Mouse (Mus musculus) ovary, postnatal 36 days (tissue): Measurements from ENCODE around the gene Lgsn.

Experiments
- DNase-seq: peaks from one replicate; pipeline ENCODE4 v3.0.0; 2022; ENCODE audit warnings: low spot score, mixed read lengths

Lgsn gene

DNA sequence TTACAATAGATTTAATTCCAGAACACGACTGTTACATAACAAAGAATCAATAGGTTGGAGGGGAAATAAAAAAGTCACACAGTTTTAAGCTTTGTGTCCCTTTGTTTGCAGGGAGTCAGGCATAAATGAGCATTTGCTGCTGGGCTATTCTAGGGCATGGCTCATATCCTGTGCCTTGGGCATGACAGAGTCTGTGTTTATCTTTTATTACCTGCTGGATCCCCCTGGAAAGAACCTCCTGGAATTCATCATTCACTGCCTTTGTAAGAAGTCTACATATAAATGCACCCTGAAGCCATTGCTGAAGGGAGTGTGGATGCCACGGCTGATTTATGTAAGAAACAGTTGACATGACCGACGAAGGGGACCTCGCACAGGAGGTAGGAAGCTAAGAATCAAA is at the start of gene Lgsn:
Gene Lgsn, plus strand, starts transcription at position 301 of the 400 bp plus-strand sequence.
- DNase-seq, result no peak

GRCm38 (mm10) chr1:31138387-31138786 is 37.8 kb upstream of the Lgsn start:
- DNase-seq, result no peak

- DNase-seq, result no peak
Measured at GRCm38 (mm10) chr1:31142288-31143094, 33.7 kb upstream of the Lgsn start.

DNA sequence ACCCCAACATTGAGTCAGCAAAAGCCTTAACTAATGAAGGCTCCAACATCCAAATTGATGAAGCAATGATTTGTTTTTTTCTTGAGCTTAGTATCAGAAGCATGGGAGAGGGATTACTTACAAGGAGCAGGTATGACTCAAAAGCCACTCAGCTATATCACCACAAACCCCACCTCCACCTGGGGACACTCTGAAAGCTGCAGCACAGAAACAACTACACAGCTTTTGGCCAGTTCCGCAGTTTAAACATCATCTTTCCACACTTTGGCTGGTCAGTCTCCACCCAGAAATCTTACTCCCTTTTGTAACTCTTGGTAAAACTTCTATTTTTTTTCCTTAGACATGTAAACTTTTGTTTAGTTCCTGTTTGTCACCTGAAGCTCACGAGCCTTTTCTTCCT is 32.6 kb upstream of the Lgsn start:
- DNase-seq, result no peak

DNA sequence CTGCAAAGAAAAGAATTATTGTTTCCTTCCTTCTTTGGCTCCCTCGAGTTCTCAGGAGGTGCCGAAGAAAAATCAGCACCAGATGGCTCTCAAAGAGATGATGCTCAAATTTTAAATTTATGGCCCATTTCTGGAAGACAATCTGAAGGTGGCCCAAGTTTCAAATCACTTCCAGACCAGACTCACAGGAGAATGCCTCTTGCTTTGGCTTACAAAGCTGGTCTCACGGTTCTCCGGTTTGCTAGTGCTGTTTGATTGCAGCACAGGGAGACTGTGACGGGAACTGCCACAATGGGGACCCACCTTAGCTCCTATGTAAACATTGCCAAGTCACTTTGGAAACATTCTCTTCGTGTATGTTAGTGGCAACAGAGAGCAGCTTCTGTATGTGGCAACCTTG is 26.5 kb upstream of the Lgsn start:
- no peak for DNase-seq

- DNase-seq, result no peak
Measured at GRCm38 (mm10) chr1:31150546-31150945, 25.7 kb upstream of the Lgsn start.

DNA sequence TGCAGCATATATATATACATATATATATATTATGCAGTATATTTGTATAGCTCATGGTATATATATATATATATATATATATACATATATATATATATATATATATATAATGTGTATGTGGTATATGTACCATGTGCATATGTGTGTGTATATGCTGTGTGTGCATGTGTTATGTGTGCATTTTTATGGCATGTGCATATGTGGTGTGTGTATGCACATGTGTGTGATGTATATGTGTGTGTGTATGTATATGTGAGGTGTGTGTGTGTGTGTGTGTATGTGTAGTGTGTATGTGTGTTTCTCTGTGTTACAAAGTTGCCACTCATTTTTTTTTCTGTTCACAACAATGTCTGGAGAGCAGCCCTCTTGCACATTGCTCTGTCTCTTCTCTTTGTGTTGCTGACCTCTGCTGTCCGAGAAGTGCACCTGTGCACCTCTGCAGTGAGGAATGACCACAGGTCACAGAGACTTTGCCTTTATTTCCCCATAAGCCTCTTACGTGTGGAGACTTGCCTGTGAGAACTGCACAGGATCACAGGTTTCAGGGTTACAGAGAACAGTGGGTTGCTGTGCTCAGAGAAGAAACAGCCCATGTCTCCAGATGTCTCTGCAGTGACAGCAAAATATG is 23.3 kb upstream of the Lgsn start:
- no peak for DNase-seq

- DNase-seq, result peak; percentile 26
Measured at GRCm38 (mm10) chr1:31153793-31154349, 22.3 kb upstream of the Lgsn start.

DNA sequence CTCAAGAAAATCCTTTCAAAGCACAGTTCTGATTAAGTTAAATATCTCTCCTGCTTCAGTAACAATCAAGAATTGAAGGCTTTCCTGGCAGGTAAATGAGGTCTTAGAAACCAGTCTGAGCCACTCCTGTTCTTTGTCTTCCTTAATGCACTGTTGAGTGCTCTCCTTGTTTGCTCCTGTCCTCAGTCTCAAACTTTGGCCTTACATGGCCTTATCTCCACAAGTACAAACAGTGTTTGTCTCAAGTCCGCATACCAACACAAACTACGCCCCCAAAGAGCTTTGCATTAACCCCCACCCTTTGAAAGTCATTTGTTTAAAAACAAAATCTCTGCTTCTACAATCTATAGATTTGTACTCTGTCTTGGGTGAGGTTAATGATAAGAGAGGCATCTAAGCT is 20.0 kb upstream of the Lgsn start:
- DNase-seq, result no peak

- no peak for DNase-seq
Measured at GRCm38 (mm10) chr1:31156884-31157283, 19.3 kb upstream of the Lgsn start.

DNA sequence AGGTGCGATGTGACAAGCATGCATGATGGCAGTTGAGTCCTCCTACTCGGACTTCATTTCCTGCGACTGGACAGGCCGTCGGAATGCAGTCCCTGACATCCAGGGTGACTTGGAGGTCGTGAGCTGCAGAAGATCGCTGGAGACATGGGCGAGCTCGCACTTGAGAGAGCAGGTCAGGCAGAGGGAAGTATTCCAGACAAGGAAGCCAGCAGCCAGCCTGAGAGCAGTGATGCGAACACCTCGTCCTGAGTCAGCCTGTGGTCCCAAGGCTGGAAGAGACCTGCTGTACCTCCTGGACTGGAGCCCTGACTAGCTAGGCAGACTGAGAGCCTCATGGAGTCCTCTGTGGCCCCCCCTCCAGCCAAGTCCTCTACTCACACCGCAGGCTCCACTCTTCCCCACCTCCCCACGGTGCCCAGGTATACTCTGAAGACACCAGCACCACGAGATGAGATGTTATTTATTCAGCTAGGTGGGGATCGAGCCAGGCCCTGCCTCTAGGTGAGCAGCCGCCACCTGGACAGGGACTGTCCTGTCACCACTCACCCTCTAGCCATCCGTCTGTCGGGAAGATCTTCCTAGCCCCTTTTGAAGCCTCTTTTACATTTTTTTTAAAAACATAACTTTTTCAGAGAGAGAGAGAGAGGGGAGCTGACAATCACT is 11.5 kb upstream of the Lgsn start:
- DNase-seq, result no peak

- DNase-seq, result no peak
Measured at GRCm38 (mm10) chr1:31165326-31166121, 10.7 kb upstream of the Lgsn start.

- DNase-seq, result no peak
Measured at GRCm38 (mm10) chr1:31175401-31175800, 800 bp upstream of the Lgsn start.

DNA sequence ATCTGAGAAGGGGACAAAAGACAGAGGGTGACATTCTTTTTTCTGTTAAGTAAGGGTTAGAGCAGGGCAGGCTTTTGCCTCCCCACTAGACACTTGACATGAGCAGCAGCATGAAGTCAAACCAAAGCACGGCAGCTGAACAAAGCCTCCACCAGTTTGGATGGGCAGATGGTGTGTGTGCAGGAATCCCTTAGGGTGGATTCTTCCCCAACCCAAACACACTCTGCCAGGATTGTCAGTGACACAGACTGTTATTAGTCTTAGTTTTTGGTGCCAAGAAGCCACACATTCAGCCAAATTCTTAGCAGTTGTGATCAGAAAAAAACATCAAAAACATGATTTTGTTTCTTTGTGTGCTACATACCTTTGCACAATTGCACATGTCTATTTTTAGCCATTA is 2.1 kb downstream of the Lgsn start:
- DNase-seq, result no peak

- DNase-seq, result no peak
Measured at GRCm38 (mm10) chr1:31190237-31190866, 14.2 kb downstream of the Lgsn start.

DNA sequence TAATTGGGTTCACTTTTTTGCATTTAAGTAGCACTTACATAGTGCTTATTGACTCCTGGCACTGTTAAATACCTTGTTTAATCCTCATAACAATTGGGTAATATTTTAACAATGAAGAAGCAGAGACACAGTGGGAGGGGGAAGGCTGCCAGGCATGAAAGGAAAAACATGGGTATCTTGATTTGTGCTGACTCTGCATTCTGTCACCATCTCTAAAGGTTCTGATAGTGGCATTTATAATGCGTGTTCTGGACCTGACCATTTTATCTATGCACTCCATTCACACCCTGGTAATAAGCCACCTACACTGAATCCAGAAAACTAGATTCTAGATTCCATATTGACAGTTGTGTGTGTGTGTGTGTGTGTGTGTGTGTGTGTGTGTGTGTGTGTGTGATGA is 19.4 kb downstream of the Lgsn start:
- DNase-seq, result no peak

GRCm38 (mm10) chr1:31196959-31197358 is 20.8 kb downstream of the Lgsn start:
- no peak for DNase-seq

DNA sequence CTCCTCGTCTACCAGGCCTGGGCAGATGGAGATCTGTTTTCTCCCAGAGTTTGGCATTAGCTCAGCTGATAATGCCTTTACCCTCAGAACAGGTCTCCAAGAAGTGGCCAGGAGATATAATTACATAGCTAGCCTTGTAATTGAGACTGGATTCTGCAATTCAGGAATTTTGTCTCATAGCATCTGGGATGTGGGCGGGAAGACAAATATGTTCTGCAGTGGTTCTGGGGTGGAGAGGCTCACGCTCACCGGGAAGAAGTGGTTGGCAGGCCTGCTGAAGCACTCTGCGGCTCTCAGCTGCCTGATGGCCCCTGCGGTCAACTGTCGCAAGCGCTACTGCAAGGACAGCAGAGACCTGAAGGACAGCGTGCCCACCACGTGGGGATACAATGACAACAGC is 27.6 kb downstream of the Lgsn start:
- no peak for DNase-seq

GRCm38 (mm10) chr1:31205346-31205745 is 29.1 kb downstream of the Lgsn start:
- no peak for DNase-seq

- DNase-seq, result no peak
Measured at GRCm38 (mm10) chr1:31205770-31206169, 29.6 kb downstream of the Lgsn start.

DNA sequence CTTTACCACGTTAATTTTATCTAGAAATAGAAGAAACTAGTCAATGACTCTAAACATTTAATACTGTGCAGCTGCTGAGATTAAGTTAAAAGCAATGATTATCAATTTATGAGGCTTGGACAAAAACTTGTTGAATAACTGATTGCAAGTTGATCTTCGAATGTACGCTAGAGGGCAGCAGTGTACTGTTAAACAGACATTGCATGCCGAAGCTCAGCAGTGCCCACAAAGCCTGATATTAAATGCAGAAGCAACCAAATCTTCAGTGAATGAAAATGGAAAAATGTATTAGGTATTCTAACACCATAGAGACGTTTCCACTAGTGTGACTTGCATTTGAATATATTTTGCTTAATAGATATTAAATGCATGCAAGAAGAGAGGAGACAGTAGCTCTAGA is 33.9 kb downstream of the Lgsn start:
- no peak for DNase-seq

- DNase-seq, result no peak
Measured at GRCm38 (mm10) chr1:31214831-31215230, 38.6 kb downstream of the Lgsn start.
